Mouse (Mus musculus): Measurements from ENCODE around the gene Agtrap.
"Not testable (repeated sequence)": the region's sequence is repeated elsewhere in the genome, so short reads cannot be mapped to it uniquely, and the experiment has no call there.

Agtrap gene

GRCm38 (mm10) chr4:148051046-148051776 is 36.6 kb downstream of the Agtrap start:
- in situ Hi-C loops (cut with MboI; ENCODE audit: low sequenced_read_pairs), result no loop called here

GRCm38 (mm10) chr4:148050396-148050914 is 37.4 kb downstream of the Agtrap start:
- in situ Hi-C loops (cut with MboI; ENCODE audit: low sequenced_read_pairs), result not testable (repeated sequence)

- in situ Hi-C loops (cut with MboI; ENCODE audit: low sequenced_read_pairs), result no loop called here
Measured at GRCm38 (mm10) chr4:148046450-148047031, 41.3 kb downstream of the Agtrap start.

- in situ Hi-C loops (cut with MboI; ENCODE audit: low sequenced_read_pairs), result no loop called here
Measured at GRCm38 (mm10) chr4:148044113-148044512, 43.7 kb downstream of the Agtrap start.

GRCm38 (mm10) chr4:148043327-148043726 is 44.5 kb downstream of the Agtrap start:
- in situ Hi-C loops (cut with MboI; ENCODE audit: low sequenced_read_pairs), result not testable (repeated sequence)

- in situ Hi-C loops (cut with MboI; ENCODE audit: low sequenced_read_pairs), result no loop called here
Measured at GRCm38 (mm10) chr4:148041611-148042191, 46.1 kb downstream of the Agtrap start.

GRCm38 (mm10) chr4:148040933-148041610 is 46.8 kb downstream of the Agtrap start:
- in situ Hi-C loops (cut with MboI; ENCODE audit: low sequenced_read_pairs), result no loop called here

- in situ Hi-C loops (cut with MboI; ENCODE audit: low sequenced_read_pairs), result no loop called here
Measured at GRCm38 (mm10) chr4:148040029-148040830, 47.6 kb downstream of the Agtrap start.

- in situ Hi-C loops (cut with MboI; ENCODE audit: low sequenced_read_pairs), result no loop called here
Measured at GRCm38 (mm10) chr4:148039254-148040028, 48.4 kb downstream of the Agtrap start.

GRCm38 (mm10) chr4:148038600-148039253 is 49.1 kb downstream of the Agtrap start, which contains the start of the genes Clcn6 and Mthfr:
Gene Clcn6 (minus strand): TSS chr4:148038821.
Gene Mthfr (plus strand): TSS chr4:148039077.
- in situ Hi-C loops (cut with MboI; ENCODE audit: low sequenced_read_pairs), result no loop called here

- in situ Hi-C loops (cut with MboI; ENCODE audit: low sequenced_read_pairs), result no loop called here
Measured at GRCm38 (mm10) chr4:148038079-148038599, 49.7 kb downstream of the Agtrap start.

- in situ Hi-C loops (cut with MboI; ENCODE audit: low sequenced_read_pairs), result no loop called here
Measured at GRCm38 (mm10) chr4:148035440-148035839, 52.4 kb downstream of the Agtrap start.

GRCm38 (mm10) chr4:148033858-148034410 is 53.9 kb downstream of the Agtrap start:
- in situ Hi-C loops (cut with MboI; ENCODE audit: low sequenced_read_pairs), result no loop called here

GRCm38 (mm10) chr4:148030506-148030905 is 57.3 kb downstream of the Agtrap start:
- in situ Hi-C loops (cut with MboI; ENCODE audit: low sequenced_read_pairs), result no loop called here

GRCm38 (mm10) chr4:148029297-148029696 is 58.5 kb downstream of the Agtrap start:
- in situ Hi-C loops (cut with MboI; ENCODE audit: low sequenced_read_pairs), result no loop called here

Data from CH12F3 (cell line).